Mouse (Mus musculus) heart, postnatal 36 days (tissue): ENCODE data around the gene Il4. TPM values are rescaled to one million over a fixed set of nuclear protein-coding genes. Genes with fewer than 3 reads are reported as not detected.

Experiments used
- DNase-seq, 2 experiments: peaks; one replicate each; pipeline ENCODE4 v3.0.0; 2021 to 2022
- intact Hi-C: fragments of 180-260 bp; cut with DNase I; formaldehyde crosslinking; loops from one replicate; pipeline ENCODE4 v1.15.1; 2025
- total RNA-seq, 2 experiments: library from RNA; stranded (reverse); gene quantifications; 2 replicates each; pipeline ENCODE4 v1.2.3; 2021

Il4 gene
- not detected for total RNA-seq

GRCm38 (mm10) chr11:53618619-53619198 is at the start of gene Il4:
Gene Il4, minus strand, starts transcription at chr11:53618669.
- DNase-seq: no peak

GRCm38 (mm10) chr11:53664091-53664490 is 45.6 kb upstream of the Il4 start:
- no peak for DNase-seq
- intact Hi-C loops: no loop called here

More at GRCm38 (mm10) chr11:53618619-53619198, at the start of gene Il4:
- intact Hi-C loops: no loop called here

DNA sequence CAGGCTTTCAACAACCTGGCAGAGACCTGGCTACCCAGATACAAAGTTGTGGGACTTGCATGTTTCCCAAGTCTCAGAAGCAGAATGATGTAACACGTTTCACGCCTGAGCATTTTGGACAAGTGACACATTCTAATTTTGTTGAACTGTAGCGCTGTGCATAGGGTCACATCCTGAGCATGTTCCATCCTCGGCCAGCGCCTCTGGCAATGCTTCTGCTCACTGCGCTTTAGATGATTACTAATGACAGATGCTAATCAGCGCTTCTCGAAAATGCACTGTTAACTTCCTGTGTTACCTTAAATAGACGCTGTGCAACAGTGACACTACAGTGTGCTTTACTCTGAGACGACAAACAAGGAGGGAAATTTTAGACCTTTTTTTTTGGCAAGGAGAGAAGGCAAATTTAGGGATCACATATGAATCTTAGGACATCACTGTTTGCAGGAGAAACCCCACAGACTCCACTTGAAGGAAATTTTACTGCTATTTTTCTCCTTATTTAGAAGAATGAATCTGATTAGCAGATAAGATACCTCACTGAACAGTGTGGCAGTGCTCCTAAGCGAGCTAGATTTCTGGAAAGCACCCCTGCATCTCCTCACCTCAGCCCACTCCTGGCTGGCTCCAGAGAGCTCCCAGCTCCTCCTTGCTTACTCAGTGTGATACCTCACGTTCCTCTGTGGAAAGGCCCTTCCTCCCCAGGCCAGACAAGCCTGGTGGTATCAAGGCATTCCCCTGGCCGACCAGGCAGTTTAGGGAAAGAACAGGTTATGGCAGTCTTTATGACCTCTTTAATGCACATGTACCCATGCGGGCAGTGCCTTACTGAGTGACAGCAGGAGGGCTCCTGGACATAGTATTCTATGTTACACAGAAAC is 44.6 kb upstream of the Il4 start:
- intact Hi-C loops: no loop called here

DNA sequence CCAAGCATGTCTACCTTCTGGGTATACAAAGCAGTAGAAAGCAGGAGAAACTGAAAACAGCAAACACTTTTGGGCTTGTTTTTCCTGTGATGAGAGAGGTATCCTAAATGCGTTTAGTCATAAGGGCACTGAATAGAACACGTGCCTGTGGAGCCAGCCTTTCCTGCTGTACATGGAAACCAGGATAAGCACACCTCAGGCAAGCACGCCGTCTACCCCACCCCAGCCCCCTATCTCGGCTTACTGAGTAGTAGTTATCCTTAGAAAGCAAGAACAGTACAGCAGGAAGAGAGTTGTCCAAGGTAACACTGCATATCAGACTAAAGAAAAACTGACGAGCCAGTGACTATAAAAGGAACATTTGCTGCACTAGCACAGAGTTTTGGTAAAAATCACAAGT is 39.4 kb upstream of the Il4 start:
- DNase-seq: no peak
- intact Hi-C loops: no loop called here

More for the DNA sequence above, 44.6 kb upstream of the Il4 start:
- DNase-seq: no peak

- DNase-seq: no peak
- intact Hi-C loops: no loop called here
Measured at GRCm38 (mm10) chr11:53657381-53657780, 38.9 kb upstream of the Il4 start.

GRCm38 (mm10) chr11:53656558-53657202 is 38.2 kb upstream of the Il4 start:
- no peak for DNase-seq
- intact Hi-C loops: no loop called here

DNA sequence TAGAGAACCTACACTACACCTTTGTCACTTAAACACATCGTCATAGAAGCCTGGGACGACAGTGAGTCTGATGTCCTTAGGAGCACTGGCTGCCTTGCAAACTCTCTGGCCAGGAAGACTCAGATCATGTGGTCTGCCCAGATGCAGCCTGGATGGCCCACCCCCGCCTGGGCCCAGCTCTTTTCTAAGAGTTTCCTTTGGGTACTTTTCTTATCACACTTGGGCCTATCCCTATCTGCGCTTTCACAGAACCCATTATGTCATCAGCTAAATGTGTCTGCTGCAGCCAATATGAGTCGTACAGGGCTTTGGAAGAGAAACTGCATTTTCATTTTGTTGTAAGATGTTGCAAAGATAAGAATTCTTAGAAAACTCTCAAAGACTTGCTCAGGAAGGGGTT is 36.6 kb upstream of the Il4 start:
- peak in 1 of 2 experiments; percentile 21 for DNase-seq
- intact Hi-C loops: no loop called here

DNA sequence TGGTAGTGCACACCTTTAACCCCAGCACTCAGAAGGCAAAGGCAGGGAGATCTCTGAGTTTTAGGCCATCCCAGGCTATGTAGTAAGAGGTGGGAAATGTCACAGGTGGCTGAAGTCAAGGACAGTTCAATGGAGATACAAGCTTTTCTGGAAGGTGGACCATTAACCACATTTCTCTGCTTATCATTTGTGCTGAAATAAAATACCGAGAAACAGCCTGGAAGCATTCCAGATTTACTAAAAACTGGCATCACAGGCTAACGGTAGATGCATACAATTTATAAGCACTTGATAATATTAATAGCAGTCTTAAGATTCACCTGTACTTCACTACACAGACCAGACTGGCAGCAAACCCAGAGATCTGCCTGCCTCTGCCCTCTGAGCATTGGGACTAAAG is 34.0 kb upstream of the Il4 start:
- no peak for DNase-seq
- intact Hi-C loops: no loop called here

DNA sequence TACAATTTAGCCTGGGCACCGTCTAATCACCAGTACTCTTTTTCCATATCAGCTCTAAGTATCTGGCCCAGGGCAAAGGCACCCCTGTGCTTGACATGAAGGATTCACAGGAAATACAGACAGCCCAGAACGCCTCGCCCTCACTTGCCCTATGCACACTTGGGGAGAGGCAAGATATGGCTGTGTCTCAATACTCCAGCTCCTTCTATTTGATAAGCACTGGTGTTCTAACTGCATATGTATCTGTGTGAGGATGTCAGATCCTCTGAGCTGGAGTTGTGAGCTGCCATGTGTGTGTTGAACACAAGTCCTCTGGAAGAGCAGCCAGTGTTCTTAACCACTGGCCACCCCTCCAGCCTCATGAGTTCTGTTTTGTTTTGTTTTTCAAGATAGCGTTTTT is 33.0 kb upstream of the Il4 start:
- intact Hi-C loops: no loop called here

GRCm38 (mm10) chr11:53644017-53644416 is 25.5 kb upstream of the Il4 start:
- intact Hi-C loops: no loop called here
- DNase-seq: no peak

More for the DNA sequence above, 33.0 kb upstream of the Il4 start:
- DNase-seq: no peak

- DNase-seq: no peak
- intact Hi-C loops: no loop called here
Measured at GRCm38 (mm10) chr11:53642744-53643279, 24.3 kb upstream of the Il4 start.

- no peak for DNase-seq
- intact Hi-C loops: no loop called here
Measured at GRCm38 (mm10) chr11:53637803-53638260, 19.4 kb upstream of the Il4 start.

DNA sequence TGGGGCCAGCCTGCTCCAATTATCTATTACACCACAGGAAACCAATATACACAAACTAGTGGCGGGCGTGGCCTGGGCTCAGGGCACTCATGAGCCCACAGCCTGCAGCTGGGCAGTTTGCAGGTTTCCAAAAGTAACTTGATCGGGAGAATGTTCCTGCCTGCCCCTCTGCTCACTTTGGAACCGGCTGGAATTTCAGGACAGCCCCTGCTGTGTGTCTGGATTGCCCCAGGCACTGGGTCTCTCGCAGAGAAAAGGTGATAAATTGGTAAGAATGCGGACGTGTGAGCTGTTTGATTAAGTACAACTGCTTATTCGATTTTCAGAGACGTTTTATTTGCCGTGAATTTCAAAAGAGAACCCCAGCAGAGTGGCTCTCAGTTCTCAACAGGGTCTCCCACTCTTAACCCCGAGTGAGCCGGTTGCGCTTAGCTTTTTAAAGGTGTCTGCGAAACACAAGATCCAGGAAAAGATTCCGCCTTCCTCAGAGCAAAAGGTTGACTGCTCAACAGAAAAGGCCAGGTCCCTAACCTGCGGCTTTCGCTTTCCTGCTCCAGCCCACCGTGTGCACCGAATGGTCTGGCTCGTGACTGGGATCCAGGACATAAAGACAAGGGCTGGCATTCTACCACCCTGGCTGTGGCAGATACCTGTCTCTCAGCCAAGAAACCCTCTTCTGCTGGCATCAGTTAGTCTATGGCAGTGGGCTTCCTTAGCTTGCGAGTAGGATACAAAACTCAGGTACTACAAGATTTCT is 18.8 kb upstream of the Il4 start:
- intact Hi-C loops: no loop called here
- DNase-seq: no peak

DNA sequence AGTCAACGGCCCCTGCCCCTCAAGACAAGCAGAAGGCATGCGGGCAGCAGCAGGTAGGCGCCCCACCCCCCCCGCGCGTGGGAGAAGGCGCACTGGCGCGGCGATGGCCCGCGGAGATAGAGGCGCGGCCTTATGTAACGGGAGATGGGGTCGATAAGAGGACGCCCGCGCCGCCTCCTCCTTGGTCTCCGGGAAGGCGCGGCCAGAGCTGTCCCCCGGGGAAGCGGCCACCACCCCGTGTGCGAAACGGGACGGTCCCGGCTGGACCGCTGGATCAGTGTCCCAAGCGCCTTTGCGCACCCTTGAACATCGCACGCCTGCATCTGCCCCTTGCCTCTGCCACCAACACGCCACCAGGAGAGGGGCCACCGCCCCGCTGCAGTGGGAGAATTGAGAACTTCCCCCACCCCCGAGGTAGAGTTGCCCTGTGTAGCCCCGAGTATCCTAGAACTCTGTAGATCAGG is 17.7 kb upstream of the Il4 start:
- intact Hi-C loops: no loop called here
- DNase-seq: no peak

- intact Hi-C loops: no loop called here
- no peak for DNase-seq
Measured at GRCm38 (mm10) chr11:53635590-53636182, 17.2 kb upstream of the Il4 start.

GRCm38 (mm10) chr11:53634556-53634955 is 16.1 kb upstream of the Il4 start, which contains the start of gene Il13:
Gene Il13, minus strand, starts transcription at chr11:53634702.
- DNase-seq: no peak
- intact Hi-C loops: no loop called here

GRCm38 (mm10) chr11:53633644-53634043 is 15.2 kb upstream of the Il4 start:
- intact Hi-C loops: no loop called here
- DNase-seq: no peak

- no peak for DNase-seq
- intact Hi-C loops: no loop called here
Measured at GRCm38 (mm10) chr11:53632122-53632733, 13.8 kb upstream of the Il4 start.

- peak; percentile 65 to 74 for DNase-seq
Measured at GRCm38 (mm10) chr11:53627859-53628258, 9.4 kb upstream of the Il4 start.

More at GRCm38 (mm10) chr11:53627859-53628258, 9.4 kb upstream of the Il4 start:
- intact Hi-C loops: loop anchor here (1.0 to 5.0 kb wide), 2 partner anchors 46 to 158 kb away; partner anchors contain the start of gene Gm9837
